In the genomic region with DNA sequence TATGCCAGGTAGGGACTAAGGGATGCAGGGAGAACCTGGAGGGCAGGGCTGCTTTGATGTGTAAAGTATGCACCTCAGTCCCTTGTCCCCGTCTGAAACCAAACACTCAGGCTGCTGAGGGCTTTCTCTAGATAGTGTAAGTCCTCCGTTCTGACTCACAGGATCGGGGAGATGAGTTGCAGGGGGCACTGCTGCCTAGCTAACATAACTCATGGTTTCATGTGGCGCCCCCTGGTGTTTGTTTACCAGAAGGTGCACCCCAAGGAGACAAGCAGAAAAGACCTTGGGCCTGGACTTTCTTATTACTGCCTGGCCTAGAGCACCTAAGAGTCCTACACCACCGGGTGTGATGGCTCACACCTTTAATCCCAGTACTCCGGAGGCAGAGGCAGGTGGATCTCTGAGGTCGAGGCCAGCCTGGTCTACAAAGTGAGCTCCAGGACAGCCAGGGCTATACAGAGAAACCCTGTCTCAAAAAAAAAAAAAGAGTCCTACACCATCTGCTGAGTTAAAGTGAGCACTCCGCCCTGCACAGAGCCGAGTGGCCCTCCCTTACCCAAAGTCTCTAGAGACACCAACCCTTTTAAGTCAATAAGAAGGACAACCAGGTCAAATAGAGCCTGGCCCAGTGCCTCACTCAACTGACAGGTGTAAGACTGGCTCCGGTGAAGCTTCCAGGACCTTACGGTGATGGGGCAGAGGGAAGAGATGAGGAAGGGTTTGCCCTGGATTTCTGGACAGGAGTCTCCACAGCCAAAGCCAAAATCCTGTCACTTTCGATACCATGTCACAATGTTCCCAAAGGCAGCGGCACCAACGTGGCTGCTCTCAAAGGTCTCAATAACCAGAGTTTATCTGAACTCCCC, we compare ENCODE assay signal across 9 mouse cellular contexts. TPM values are rescaled to one million over a fixed set of nuclear protein-coding genes. Genes with fewer than 3 reads are reported as not detected.
DNase-seq lines count a peak whose midpoint lies in the region; ATAC-seq and TF ChIP-seq lines count a peak whose summit lies in the region.
"Had no signal": no experiment of that assay in that cellular context is flagged by ENCODE, and none has a peak within 500 bp of the region (broad histone marks: within the 10 kb centered on the region; RNA-seq: fewer than 3 reads in every experiment).

No protein-coding gene starts in this region.

- no peak overlapping the region for H3K4me3 ChIP-seq in gastrocnemius, adult 2 months
- H3K4me3 ChIP-seq in embryonic facial prominence, embryonic 10.5 days: no peak overlapping the region
- peak overlapping the region; percentile 69 for H3K4me3 ChIP-seq in liver, embryonic 15.5 days (replicated peaks)
- H3K4me3 ChIP-seq in spleen, adult 2 months (ENCODE audit: extremely low read depth, insufficient read depth, insufficient read length): no peak overlapping the region

- peak; percentile 63 for TF ChIP-seq CTCF in gastrocnemius, adult 2 months (IDR thresholded peaks at IDR 0.05)
- peak; percentile 78 for TF ChIP-seq CTCF in Patski (IDR thresholded peaks at IDR 0.05)
- TF ChIP-seq CTCF in spleen, adult 2 months (IDR thresholded peaks at IDR 0.05; ENCODE audit: extremely low read depth, insufficient read depth, insufficient read length, insufficient replicate concordance): peak; percentile 30; the same call in 1 of the 2 replicates

- WGBS in embryonic facial prominence, embryonic 10.5 days: 55% methylated on average over 14 of the region's 14 CpGs
- WGBS in liver, embryonic 15.5 days (ENCODE audit: insufficient replicate concordance): 27% methylated on average over 14 of the region's 14 CpGs
- 50% methylated on average over 14 of the region's 14 CpGs for WGBS in spleen, adult 2 months

- H3K9me3 ChIP-seq in embryonic facial prominence, embryonic 10.5 days: no peaks in the 10 kb centered on the region
- H3K9me3 ChIP-seq in liver, embryonic 15.5 days (replicated peaks): no peaks in the 10 kb centered on the region

- H3K4me2 ChIP-seq in liver, embryonic 15.5 days: peak overlapping the region; percentile 81

- H3K36me3 ChIP-seq in embryonic facial prominence, embryonic 10.5 days (replicated peaks): no peaks in the 10 kb centered on the region
- H3K36me3 ChIP-seq in liver, embryonic 15.5 days (replicated peaks): peaks cover 22% of the 10 kb centered on the region
- H3K36me3 ChIP-seq in spleen, adult 2 months (ENCODE audit: control insufficient read depth, insufficient read depth, low read length): no peaks in the 10 kb centered on the region

- H3K27ac ChIP-seq in gastrocnemius, adult 2 months: no peak overlapping the region
- H3K27ac ChIP-seq in embryonic facial prominence, embryonic 10.5 days (replicated peaks): no peak overlapping the region
- H3K27ac ChIP-seq in liver, embryonic 15.5 days (replicated peaks): peak overlapping the region; percentile 97
- H3K27ac ChIP-seq in spleen, adult 2 months (ENCODE audit: insufficient read depth, low read length): peak overlapping the region; percentile 56; the same call in 1 of the 2 replicates

- DNase-seq in gastrocnemius, adult 2 months: peak; percentile 39
- DNase-seq in gastrocnemius, postnatal 25 days: no peak
- DNase-seq in 3134 (ENCODE audit: extremely low read depth, insufficient read length, low spot score) (peak; percentile 27), Patski (ENCODE audit: low read depth, low spot score) (no peak)
- DNase-seq in embryonic facial prominence, embryonic 10.5 days (ENCODE audit: low spot score): peak; percentile 51
- DNase-seq in spleen, adult 2 months (ENCODE audit: low read depth in 1 of 2, low spot score in 2 of 2): peak; percentile 47 to 51
- DNase-seq in ovary, postnatal 14 days (ENCODE audit: low spot score): no peak

- intact Hi-C loops in gastrocnemius, adult 2 months (cut with DNase I): no loop called here

- CTCF ChIA-PET in Patski (lab: Charles Lee): interaction anchor here (1.2 to 7.3 kb wide), 2 partner anchors 11 to 14 kb away, joined by 6 to 64 read pairs; a partner anchor contains a TSS

- H3K4me1 ChIP-seq in embryonic facial prominence, embryonic 10.5 days: peaks cover 17% of the 10 kb centered on the region
- H3K4me1 ChIP-seq in liver, embryonic 15.5 days (replicated peaks): peaks cover 89% of the 10 kb centered on the region
- H3K4me1 ChIP-seq in spleen, adult 2 months (ENCODE audit: control insufficient read depth, insufficient read depth, insufficient read length): 0 out of 2 replicates have a peak, but pooled peaks cover 2% of the 10 kb centered on the region

- in situ Hi-C loops in Patski (cut with MboI; ENCODE audit: low pct_unique_long_range_greater_than_20kb): no loop called here

- ATAC-seq in Patski: peak; percentile 51
- ATAC-seq in liver, embryonic 15.5 days (ENCODE audit: insufficient read depth): peak; percentile 60

- H3K9ac ChIP-seq in liver, embryonic 15.5 days: peak overlapping the region; percentile 84

- no peak for TF ChIP-seq POLR2A in spleen, adult 2 months (IDR thresholded peaks at IDR 0.05; ENCODE audit: low read depth, low read length)

- peaks cover 8% of the 10 kb centered on the region for H3K27me3 ChIP-seq in Patski
- no peaks in the 10 kb centered on the region; the same call in 1 of the 2 replicates for H3K27me3 ChIP-seq in embryonic facial prominence, embryonic 10.5 days (replicated peaks; ENCODE audit: low read depth, poor library complexity, severe bottlenecking)
- no peaks in the 10 kb centered on the region for H3K27me3 ChIP-seq in liver, embryonic 15.5 days
- H3K27me3 ChIP-seq in spleen, adult 2 months (ENCODE audit: control insufficient read depth, insufficient read depth, low read length): no peaks in the 10 kb centered on the region

- POLR2A ChIA-PET in Patski (lab: Charles Lee): no interaction called here

RNA-seq across cellular contexts. Expression of a gene that starts 0.6 kb away (rescaled TPM):
- total RNA-seq in gastrocnemius, adult 2 months (2021): not detected
- not detected for total RNA-seq in gastrocnemius, postnatal 25 days (2021)
- not detected for polyA plus RNA-seq in Patski (2021)
- polyA plus RNA-seq in embryonic facial prominence, embryonic 10.5 days (2016; fragmentation: Nextera tagmentation; extraction: Ambion mirVana): not detected in 2 replicates
- 14.3 and 16.4 TPM in 2 replicates for polyA plus RNA-seq in liver, embryonic 15.5 days (2015; fragmentation: Nextera tagmentation; extraction: Ambion mirVana)
- 14.6 and 14.9 TPM in 2 replicates for polyA plus RNA-seq in spleen, adult 2 months (2012; rRNA removed)
- total RNA-seq: left cerebral cortex, postnatal 14 days had no signal

RNA-seq across cellular contexts. Expression of a gene that starts 13.1 kb away (rescaled TPM):
- 1 to 10 TPM; 3.1 to 3.3 TPM for total RNA-seq in gastrocnemius, adult 2 months (2021)
- 1 to 10 TPM; 2.7 to 3.0 TPM for total RNA-seq in gastrocnemius, postnatal 25 days (2021)
- 3.1 TPM for polyA plus RNA-seq in Patski (2021)
- 5.7 and 6.3 TPM in 2 replicates for polyA plus RNA-seq in embryonic facial prominence, embryonic 10.5 days (2016; fragmentation: Nextera tagmentation; extraction: Ambion mirVana)
- polyA plus RNA-seq in liver, embryonic 15.5 days (2015; fragmentation: Nextera tagmentation; extraction: Ambion mirVana): 4.8 and 5.2 TPM in 2 replicates
- polyA plus RNA-seq in spleen, adult 2 months (2012; rRNA removed): 1.2 and 1.3 TPM in 2 replicates

RNA-seq across cellular contexts. Expression of a gene that starts 21.6 kb away (rescaled TPM):
- total RNA-seq in gastrocnemius, adult 2 months (2021): 100 to 1,000 TPM in 1 of 2 experiments, 10 to 100 TPM in 1; 95.2 to 101 TPM
- 100 to 1,000 TPM in 1 of 2 experiments, 10 to 100 TPM in 1; 99.3 to 105 TPM for total RNA-seq in gastrocnemius, postnatal 25 days (2021)
- polyA plus RNA-seq in Patski (2021): 252 TPM
- polyA plus RNA-seq in embryonic facial prominence, embryonic 10.5 days (2016; fragmentation: Nextera tagmentation; extraction: Ambion mirVana): 255 and 258 TPM in 2 replicates
- 111 and 117 TPM in 2 replicates for polyA plus RNA-seq in liver, embryonic 15.5 days (2015; fragmentation: Nextera tagmentation; extraction: Ambion mirVana)
- 157 and 230 TPM in 2 replicates for polyA plus RNA-seq in spleen, adult 2 months (2012; rRNA removed)

RNA-seq across cellular contexts. Expression of a gene that starts 31.6 kb away (rescaled TPM):
- total RNA-seq in gastrocnemius, adult 2 months (2021): not detected
- total RNA-seq in gastrocnemius, postnatal 25 days (2021): 1 to 10 TPM; 1.1 to 1.2 TPM
- 7.1 TPM for polyA plus RNA-seq in Patski (2021)
- 23.0 and 25.0 TPM in 2 replicates for polyA plus RNA-seq in embryonic facial prominence, embryonic 10.5 days (2016; fragmentation: Nextera tagmentation; extraction: Ambion mirVana)
- polyA plus RNA-seq in liver, embryonic 15.5 days (2015; fragmentation: Nextera tagmentation; extraction: Ambion mirVana): 9.2 and 9.6 TPM in 2 replicates
- 13.2 and 21.2 TPM in 2 replicates for polyA plus RNA-seq in spleen, adult 2 months (2012; rRNA removed)

RNA-seq across cellular contexts. Expression of a gene that starts 37.4 kb away (rescaled TPM):
- 10 to 100 TPM; 10.5 to 11.3 TPM for total RNA-seq in gastrocnemius, adult 2 months (2021)
- 10 to 100 TPM; 10.1 to 11.1 TPM for total RNA-seq in gastrocnemius, postnatal 25 days (2021)
- polyA plus RNA-seq in Patski (2021): 20.9 TPM
- 17.8 and 19.0 TPM in 2 replicates for polyA plus RNA-seq in embryonic facial prominence, embryonic 10.5 days (2016; fragmentation: Nextera tagmentation; extraction: Ambion mirVana)
- polyA plus RNA-seq in liver, embryonic 15.5 days (2015; fragmentation: Nextera tagmentation; extraction: Ambion mirVana): 16.1 and 16.4 TPM in 2 replicates
- polyA plus RNA-seq in spleen, adult 2 months (2012; rRNA removed): 14.8 and 20.0 TPM in 2 replicates

Comparison
In these comparisons a context has a peak if more than half of its experiments do, and no peak if none do; other contexts are left out.
1. DNase-seq: peak in gastrocnemius, adult 2 months (single experiment), 3134 (single experiment), embryonic facial prominence, embryonic 10.5 days (single experiment) and spleen, adult 2 months (2 of 2); none in gastrocnemius, postnatal 25 days (single experiment), Patski (single experiment) and ovary, postnatal 14 days (single experiment).
2. H3K27ac ChIP-seq: peak in liver, embryonic 15.5 days (single experiment) and spleen, adult 2 months (single experiment); none in gastrocnemius, adult 2 months (single experiment) and embryonic facial prominence, embryonic 10.5 days (single experiment).
3. RNA of a gene that starts 0.6 kb away (polyA plus RNA-seq): 14.6 to 14.9 TPM in spleen, adult 2 months and 14.3 to 16.4 TPM in liver, embryonic 15.5 days; not detected in embryonic facial prominence, embryonic 10.5 days and not detected in Patski (single experiment); every median in the first group is over 10 times any median in the second.
4. Peak in every context shown above with its lines, with median percentiles within 50 percentile points of each other: CTCF ChIP-seq.